Mouse (Mus musculus): ENCODE measurements at regions not wholly inside any gene's neighbourhood (a gene's known extent, or its start where the extent isn't known, plus 50 kb on each side); places are given as distances from the start of the nearest gene placed in this dataset.

DNA sequence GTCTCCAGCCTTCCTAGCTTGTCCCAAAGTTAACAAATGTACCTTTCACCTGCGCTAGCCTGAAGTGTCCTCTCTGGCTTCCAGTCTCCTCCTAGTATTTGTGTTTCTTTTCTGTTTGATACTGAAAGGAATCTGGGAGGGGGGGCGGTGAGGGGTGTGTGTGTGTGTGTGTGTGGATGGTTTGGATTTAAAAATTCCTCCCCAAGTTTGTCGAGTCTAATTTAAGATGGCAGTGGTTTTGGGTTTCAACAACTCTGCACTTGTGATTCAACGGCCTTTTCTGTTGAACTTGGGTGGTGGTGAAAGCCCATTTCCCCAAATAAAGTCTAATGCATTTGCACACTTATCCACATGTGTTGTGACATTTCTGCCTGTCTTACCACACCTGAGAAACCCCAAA lies 64.4 kb upstream of the Habp2 start:
- no peak overlapping the region for H3K4me3 ChIP-seq (ENCODE audit: extremely low read depth, insufficient read depth, insufficient read length)
- no peaks in the 10 kb centered on the region for H3K36me3 ChIP-seq (ENCODE audit: control insufficient read depth, insufficient read depth, low read length)
- H3K27me3 ChIP-seq (ENCODE audit: control insufficient read depth, insufficient read depth, low read length), result no peaks in the 10 kb centered on the region
- H3K27ac ChIP-seq (ENCODE audit: insufficient read depth, low read length), result no peak overlapping the region
- WGBS, result 81% methylated on average over 4 of the region's 4 CpGs
- TF ChIP-seq CTCF (IDR thresholded peaks at IDR 0.05; ENCODE audit: extremely low read depth, insufficient read depth, insufficient read length, insufficient replicate concordance), result no peak
- no peak for TF ChIP-seq POLR2A (IDR thresholded peaks at IDR 0.05; ENCODE audit: low read depth, low read length)
- no peaks in the 10 kb centered on the region for H3K4me1 ChIP-seq (ENCODE audit: control insufficient read depth, insufficient read depth, insufficient read length)
- DNase-seq (ENCODE audit: low read depth in 1 of 2, low spot score in 2 of 2), result no peak

- no peaks in the 10 kb centered on the region for H3K27me3 ChIP-seq (ENCODE audit: control insufficient read depth, insufficient read depth, low read length)
- 15% methylated on average over 7 of the region's 7 CpGs for WGBS
Observed at GRCm38 (mm10) chr19:56225039-56225438, 61.9 kb upstream of the Habp2 start.

GRCm38 (mm10) chr19:56225518-56225917 lies 61.4 kb upstream of the Habp2 start:
- no peaks in the 10 kb centered on the region for H3K4me1 ChIP-seq (ENCODE audit: control insufficient read depth, insufficient read depth, insufficient read length)
- no peak for TF ChIP-seq POLR2A (IDR thresholded peaks at IDR 0.05; ENCODE audit: low read depth, low read length)
- no peak for TF ChIP-seq CTCF (IDR thresholded peaks at IDR 0.05; ENCODE audit: extremely low read depth, insufficient read depth, insufficient read length, insufficient replicate concordance)
- WGBS, result 90% methylated on average over 3 of the region's 3 CpGs
- no peaks in the 10 kb centered on the region for H3K36me3 ChIP-seq (ENCODE audit: control insufficient read depth, insufficient read depth, low read length)
- H3K27ac ChIP-seq (ENCODE audit: insufficient read depth, low read length), result no peak overlapping the region
- DNase-seq (ENCODE audit: low read depth in 1 of 2, low spot score in 2 of 2), result no peak
- no peaks in the 10 kb centered on the region for H3K27me3 ChIP-seq (ENCODE audit: control insufficient read depth, insufficient read depth, low read length)
- no peak overlapping the region for H3K4me3 ChIP-seq (ENCODE audit: extremely low read depth, insufficient read depth, insufficient read length)

More at GRCm38 (mm10) chr19:56225039-56225438, 61.9 kb upstream of the Habp2 start:
- no peaks in the 10 kb centered on the region for H3K4me1 ChIP-seq (ENCODE audit: control insufficient read depth, insufficient read depth, insufficient read length)
- no peak for TF ChIP-seq CTCF (IDR thresholded peaks at IDR 0.05; ENCODE audit: extremely low read depth, insufficient read depth, insufficient read length, insufficient replicate concordance)
- TF ChIP-seq POLR2A (IDR thresholded peaks at IDR 0.05; ENCODE audit: low read depth, low read length), result no peak
- DNase-seq (ENCODE audit: low read depth in 1 of 2, low spot score in 2 of 2), result no peak
- no peaks in the 10 kb centered on the region for H3K36me3 ChIP-seq (ENCODE audit: control insufficient read depth, insufficient read depth, low read length)
- H3K4me3 ChIP-seq (ENCODE audit: extremely low read depth, insufficient read depth, insufficient read length), result no peak overlapping the region
- H3K27ac ChIP-seq (ENCODE audit: insufficient read depth, low read length), result no peak overlapping the region

- H3K27ac ChIP-seq (ENCODE audit: insufficient read depth, low read length), result no peak overlapping the region
- H3K4me1 ChIP-seq (ENCODE audit: control insufficient read depth, insufficient read depth, insufficient read length), result no peaks in the 10 kb centered on the region
- TF ChIP-seq POLR2A (IDR thresholded peaks at IDR 0.05; ENCODE audit: low read depth, low read length) (no peak), CTCF (IDR thresholded peaks at IDR 0.05; ENCODE audit: extremely low read depth, insufficient read depth, insufficient read length, insufficient replicate concordance) (no peak)
- DNase-seq (ENCODE audit: low read depth in 1 of 2, low spot score in 2 of 2), result no peak
- no peaks in the 10 kb centered on the region for H3K36me3 ChIP-seq (ENCODE audit: control insufficient read depth, insufficient read depth, low read length)
- H3K27me3 ChIP-seq (ENCODE audit: control insufficient read depth, insufficient read depth, low read length), result no peaks in the 10 kb centered on the region
- H3K4me3 ChIP-seq (ENCODE audit: extremely low read depth, insufficient read depth, insufficient read length), result no peak overlapping the region
Observed at GRCm38 (mm10) chr19:56228586-56228985, 58.4 kb upstream of the Habp2 start.

- H3K4me1 ChIP-seq (ENCODE audit: control insufficient read depth, insufficient read depth, insufficient read length), result no peaks in the 10 kb centered on the region
- H3K27me3 ChIP-seq (ENCODE audit: control insufficient read depth, insufficient read depth, low read length), result no peaks in the 10 kb centered on the region
- TF ChIP-seq POLR2A (IDR thresholded peaks at IDR 0.05; ENCODE audit: low read depth, low read length) (no peak), CTCF (IDR thresholded peaks at IDR 0.05; ENCODE audit: extremely low read depth, insufficient read depth, insufficient read length, insufficient replicate concordance) (no peak)
- no peak overlapping the region for H3K27ac ChIP-seq (ENCODE audit: insufficient read depth, low read length)
- no peak overlapping the region for H3K4me3 ChIP-seq (ENCODE audit: extremely low read depth, insufficient read depth, insufficient read length)
- DNase-seq (ENCODE audit: low read depth in 1 of 2, low spot score in 2 of 2), result no peak
- no peaks in the 10 kb centered on the region for H3K36me3 ChIP-seq (ENCODE audit: control insufficient read depth, insufficient read depth, low read length)
- 88% methylated on average over 8 of the region's 8 CpGs for WGBS
Observed at GRCm38 (mm10) chr19:56231430-56231829, 55.5 kb upstream of the Habp2 start.

DNA sequence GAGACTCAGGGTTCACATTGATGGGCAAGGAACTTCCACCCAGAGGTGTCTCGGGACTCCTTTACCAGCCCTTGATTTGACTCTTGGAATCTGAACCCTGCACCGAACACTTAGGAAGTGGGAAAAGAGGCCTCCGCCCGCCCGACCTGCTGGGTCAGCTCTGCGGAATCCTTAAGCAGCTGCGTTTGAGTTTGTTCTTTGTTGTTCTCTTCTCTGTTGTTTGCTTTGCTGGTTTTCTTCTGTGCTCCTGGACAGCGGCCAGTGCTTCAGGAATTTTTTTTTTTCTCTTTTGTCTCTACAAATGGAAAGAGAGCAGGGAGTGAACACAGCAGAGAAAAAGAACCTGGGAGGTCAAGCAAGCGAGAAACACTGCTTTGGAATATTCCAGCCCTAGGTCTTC lies 55.1 kb upstream of the Habp2 start:
- no peak for DNase-seq (ENCODE audit: low read depth in 1 of 2, low spot score in 2 of 2)
- no peaks in the 10 kb centered on the region for H3K36me3 ChIP-seq (ENCODE audit: control insufficient read depth, insufficient read depth, low read length)
- no peak for TF ChIP-seq CTCF (IDR thresholded peaks at IDR 0.05; ENCODE audit: extremely low read depth, insufficient read depth, insufficient read length, insufficient replicate concordance)
- no peak for TF ChIP-seq POLR2A (IDR thresholded peaks at IDR 0.05; ENCODE audit: low read depth, low read length)
- WGBS, result 80% methylated on average over 9 of the region's 9 CpGs
- no peaks in the 10 kb centered on the region for H3K27me3 ChIP-seq (ENCODE audit: control insufficient read depth, insufficient read depth, low read length)
- H3K4me3 ChIP-seq (ENCODE audit: extremely low read depth, insufficient read depth, insufficient read length), result no peak overlapping the region
- no peak overlapping the region for H3K27ac ChIP-seq (ENCODE audit: insufficient read depth, low read length)
- H3K4me1 ChIP-seq (ENCODE audit: control insufficient read depth, insufficient read depth, insufficient read length), result no peaks in the 10 kb centered on the region

- TF ChIP-seq CTCF (IDR thresholded peaks at IDR 0.05; ENCODE audit: extremely low read depth, insufficient read depth, insufficient read length, insufficient replicate concordance) (no peak), POLR2A (IDR thresholded peaks at IDR 0.05; ENCODE audit: low read depth, low read length) (no peak)
- H3K27me3 ChIP-seq (ENCODE audit: control insufficient read depth, insufficient read depth, low read length), result no peaks in the 10 kb centered on the region
- no peaks in the 10 kb centered on the region for H3K36me3 ChIP-seq (ENCODE audit: control insufficient read depth, insufficient read depth, low read length)
- H3K4me1 ChIP-seq (ENCODE audit: control insufficient read depth, insufficient read depth, insufficient read length), result no peaks in the 10 kb centered on the region
- WGBS, result 82% methylated on average over 7 of the region's 7 CpGs
- DNase-seq (ENCODE audit: low read depth in 1 of 2, low spot score in 2 of 2), result no peak
- no peak overlapping the region for H3K27ac ChIP-seq (ENCODE audit: insufficient read depth, low read length)
- H3K4me3 ChIP-seq (ENCODE audit: extremely low read depth, insufficient read depth, insufficient read length), result no peak overlapping the region
Observed at GRCm38 (mm10) chr19:56232269-56232668, 54.7 kb upstream of the Habp2 start.
